Mouse (Mus musculus) intestine, embryonic 14.5 days (tissue): ENCODE measurements around the gene Gpbp1l1. TPM values are rescaled to one million over a fixed set of nuclear protein-coding genes. Genes with fewer than 3 reads are reported as not detected.
A peak's percentile ranks its signal among the peaks of the same experiment; 100 is the strongest.

ENCODE experiments used
- ATAC-seq: fragments of 200-750 bp; cut with Nextera tagmentation; replicated peaks from 2 replicates; pipeline ENCODE4 v1.8.0; 2017; ENCODE audit warnings: low read depth, moderate number of reproducible peaks, moderate TSS enrichment, moderate library complexity; ENCODE audit not compliant: low FRiP score, low TSS enrichment
- DNase-seq: peaks from one replicate; pipeline ENCODE4 v3.0.0-alpha.2; 2018; ENCODE audit warnings: low spot score
- H3K27ac ChIP-seq: fragments of 300-500 bp; sonication (generic); 2 replicates; pipeline ENCODE4 v1.5.1; 2014; ENCODE audit warnings: low read depth, mild to moderate bottlenecking, control low read depth
- H3K27me3 ChIP-seq: fragments of 300-500 bp; sonication (generic); replicated peaks from 2 replicates; pipeline ENCODE4 v1.6.1; 2014; ENCODE audit warnings: low read length, control low read depth; ENCODE audit not compliant: control insufficient read depth, insufficient read depth
- H3K36me3 ChIP-seq: fragments of 300-500 bp; sonication (generic); 2 replicates; pipeline ENCODE4 v1.6.1; 2014; ENCODE audit warnings: low read length, control low read depth; ENCODE audit not compliant: control insufficient read depth, insufficient read depth
- H3K4me1 ChIP-seq: fragments of 300-500 bp; sonication (generic); replicated peaks from 2 replicates; pipeline ENCODE4 v1.6.1; 2014; ENCODE audit warnings: low read length, control low read depth, mixed read lengths; ENCODE audit not compliant: control insufficient read depth, insufficient read depth
- H3K4me2 ChIP-seq: fragments of 300-500 bp; sonication (generic); 2 replicates; pipeline ENCODE4 v1.6.1; 2014; ENCODE audit warnings: low read length
- H3K4me3 ChIP-seq: fragments of 300-500 bp; sonication (generic); 2 replicates; pipeline ENCODE4 v1.5.1; 2014; ENCODE audit warnings: low read depth, low read length, control low read depth, mixed read lengths
- H3K9ac ChIP-seq: fragments of 300-500 bp; sonication (generic); 2 replicates; pipeline ENCODE4 v1.6.1; 2014; ENCODE audit warnings: mild to moderate bottlenecking, low read length
- H3K9me3 ChIP-seq: fragments of 300-500 bp; sonication (generic); 2 replicates; pipeline ENCODE4 v1.6.1; 2016; ENCODE audit warnings: low read length, control low read depth; ENCODE audit not compliant: control insufficient read depth
- WGBS: fragments of 180-500 bp; shearing (Covaris S2); extraction: QIAGEN DNeasy Blood & Tissue Kit; methylation state at CpG from one replicate; pipeline ENCODE4 v1.1.7; 2014; 5-methylcytosine and 5-hydroxymethylcytosine counted together
- polyA plus RNA-seq: library from polyadenylated mRNA; unstranded; fragments of >200 nt; fragmentation: Nextera tagmentation; extraction: Ambion mirVana; gene quantifications from 2 replicates; pipeline ENCODE4 v1.2.1, GENCODE M21; 2014

Gpbp1l1 gene
- polyA plus RNA-seq, 1 experiment from 2014 or later: 43.4 TPM

DNA sequence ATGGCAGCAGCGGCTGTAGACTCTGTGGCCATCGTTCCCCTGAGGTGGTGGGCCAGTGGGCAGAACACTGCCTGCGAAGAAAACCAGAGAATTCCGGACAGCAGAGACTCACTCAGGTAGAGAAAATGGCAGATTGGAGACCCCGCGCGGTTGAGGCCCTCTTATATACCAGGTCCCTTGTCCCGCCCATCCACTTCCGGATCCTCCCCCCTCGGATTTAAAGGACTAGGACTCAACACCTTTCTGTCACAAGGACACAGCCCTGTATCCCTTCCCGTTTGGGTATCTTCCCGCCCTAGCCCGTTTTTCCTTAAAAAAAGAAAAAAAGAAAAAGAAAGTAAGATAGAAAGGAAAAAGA is 69.9 kb downstream of the Gpbp1l1 start:
- peak; percentile 99 for DNase-seq
- under 1% methylated on average over 13 of the region's 13 CpGs for WGBS
- peak overlapping the region; percentile 98 for H3K4me3 ChIP-seq
- H3K9ac ChIP-seq: peak overlapping the region; percentile 97
- H3K4me1 ChIP-seq: peaks cover 13% of the 10 kb centered on the region
- peak overlapping the region; percentile 77 for H3K4me2 ChIP-seq
- peaks cover 6% of the 10 kb centered on the region for H3K36me3 ChIP-seq
- peak; percentile 93 for ATAC-seq
- no peaks in the 10 kb centered on the region for H3K27me3 ChIP-seq
- H3K27ac ChIP-seq: peak overlapping the region; percentile 97
- no peaks in the 10 kb centered on the region for H3K9me3 ChIP-seq

DNA sequence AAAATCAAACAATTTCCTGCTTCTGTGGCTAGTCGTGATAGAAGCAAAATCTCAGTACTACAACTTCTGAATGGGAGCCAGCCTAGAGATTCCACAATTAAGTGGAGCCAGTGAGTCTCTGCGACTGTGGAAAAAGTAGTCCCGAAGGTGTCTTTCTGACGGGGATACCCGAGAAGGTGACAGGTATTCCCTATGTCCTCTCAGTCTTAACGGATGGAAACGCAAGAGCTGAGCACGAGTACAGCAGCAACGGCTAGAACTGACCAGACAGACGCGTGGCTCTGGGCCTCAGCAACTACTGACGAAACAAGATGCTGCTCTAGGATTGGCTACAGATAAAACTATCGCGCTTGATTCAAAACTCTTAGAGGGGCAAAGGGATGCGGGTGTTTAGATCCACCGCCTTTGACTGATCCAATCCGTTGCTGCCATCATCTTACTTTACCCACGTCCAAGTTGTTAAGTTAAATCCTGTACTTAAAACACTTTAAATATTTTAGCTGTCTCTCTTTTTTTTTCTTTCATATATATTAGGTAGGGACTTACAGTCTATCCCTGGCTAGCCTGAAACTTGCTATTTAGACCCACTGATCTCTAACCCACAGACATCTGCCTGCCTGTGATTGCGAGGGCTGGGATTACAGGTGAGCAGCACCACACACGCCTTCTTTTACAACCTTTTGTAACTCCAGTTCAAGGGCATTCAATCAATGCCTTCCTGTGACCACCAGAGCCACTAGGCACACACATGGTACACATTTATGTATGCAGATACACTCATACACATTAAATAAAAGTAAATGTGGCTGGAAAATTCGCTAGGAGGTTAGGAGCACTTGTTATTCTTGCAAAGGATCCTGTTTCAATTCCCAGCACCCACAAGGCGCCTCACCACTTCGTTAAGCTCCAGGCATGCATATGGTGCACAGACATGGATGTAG is 70.5 kb downstream of the Gpbp1l1 start, which contains the start of gene Nasp:
Nasp (minus strand) TSS at position 220 of the 941 bp plus-strand sequence.
- DNase-seq (peak; percentile 92), ATAC-seq (peak; percentile 88)
- H3K27ac ChIP-seq: peak within 1 kb of the TSS; percentile 97
- H3K36me3 ChIP-seq: 0 out of 2 replicates have a peak, but pooled peaks cover 5% of the 10 kb centered on the region
- H3K9me3 ChIP-seq: no peaks in the 10 kb centered on the region
- no peaks in the 10 kb centered on the region for H3K27me3 ChIP-seq
- WGBS: 6% methylated on average over 23 of the region's 23 CpGs
- H3K4me2 ChIP-seq: peak within 1 kb of the TSS; percentile 77
- H3K9ac ChIP-seq: peak within 1 kb of the TSS; percentile 97
- peaks cover 13% of the 10 kb centered on the region for H3K4me1 ChIP-seq
- peak within 1 kb of the TSS; percentile 98 for H3K4me3 ChIP-seq

DNA sequence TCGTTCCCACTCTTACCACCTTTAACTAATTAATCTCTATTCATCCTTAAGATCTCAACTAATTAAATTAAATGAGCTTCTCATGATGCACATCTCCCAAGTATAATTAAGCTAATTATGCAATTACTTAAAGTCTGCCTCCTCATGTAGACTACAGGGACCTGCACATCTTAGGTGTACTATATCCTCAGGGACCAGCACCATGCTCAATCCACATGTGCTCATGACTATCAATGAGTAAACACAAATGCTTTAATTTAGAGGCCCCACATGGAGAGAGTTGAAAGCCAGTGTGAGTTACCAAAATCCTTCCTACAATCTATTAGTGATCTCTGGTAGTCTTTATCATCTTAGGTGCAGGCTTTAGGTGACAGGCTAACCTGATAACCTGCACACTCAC is 77.7 kb downstream of the Gpbp1l1 start:
- H3K4me2 ChIP-seq: no peak overlapping the region
- H3K9me3 ChIP-seq: no peaks in the 10 kb centered on the region
- H3K27ac ChIP-seq: no peak overlapping the region
- H3K9ac ChIP-seq: no peak overlapping the region
- WGBS: 93% methylated on average over 1 of the region's 1 CpGs
- no peak for ATAC-seq
- no peak for DNase-seq
- H3K4me3 ChIP-seq: no peak overlapping the region
- no peaks in the 10 kb centered on the region for H3K4me1 ChIP-seq
- H3K27me3 ChIP-seq: no peaks in the 10 kb centered on the region
- H3K36me3 ChIP-seq: peaks cover 60% of the 10 kb centered on the region

GRCm38 (mm10) chr4:116638821-116639220 is 81.4 kb downstream of the Gpbp1l1 start:
- H3K4me1 ChIP-seq: no peaks in the 10 kb centered on the region
- 98% methylated on average over 6 of the region's 6 CpGs for WGBS
- H3K4me3 ChIP-seq: no peak overlapping the region
- no peak overlapping the region for H3K27ac ChIP-seq
- no peak overlapping the region for H3K9ac ChIP-seq
- no peaks in the 10 kb centered on the region for H3K27me3 ChIP-seq
- DNase-seq (no peak), ATAC-seq (no peak)
- no peaks in the 10 kb centered on the region for H3K9me3 ChIP-seq
- no peak overlapping the region for H3K4me2 ChIP-seq
- H3K36me3 ChIP-seq: peaks cover 93% of the 10 kb centered on the region

DNA sequence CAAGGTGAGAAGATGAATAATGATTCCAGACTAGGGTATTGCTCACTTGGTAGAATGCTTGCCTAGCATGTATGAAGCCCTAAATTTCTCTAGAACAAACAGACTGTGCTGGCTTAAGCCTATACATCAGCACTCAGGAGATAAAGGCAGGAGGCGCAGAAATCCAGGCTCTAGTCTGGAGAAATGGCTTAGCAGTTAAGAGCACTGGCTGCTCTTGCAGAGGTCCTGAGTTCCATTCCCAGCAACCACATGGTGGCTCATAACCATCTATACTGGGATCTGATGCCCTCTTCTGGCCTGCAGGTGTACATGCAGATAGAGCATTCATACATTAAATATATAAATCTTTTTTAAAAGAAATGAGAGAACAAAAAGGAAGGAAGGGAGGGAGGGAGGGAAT is 84.6 kb downstream of the Gpbp1l1 start:
- 94% methylated on average over 1 of the region's 1 CpGs for WGBS
- Histone ChIP-seq H3K9ac (no peak overlapping the region), H3K4me1 (no peaks in the 10 kb centered on the region), H3K36me3 (peaks cover 86% of the 10 kb centered on the region), H3K9me3 (no peaks in the 10 kb centered on the region), H3K4me2 (no peak overlapping the region), H3K4me3 (no peak overlapping the region), H3K27me3 (no peaks in the 10 kb centered on the region), H3K27ac (no peak overlapping the region)
- DNase-seq: no peak
- no peak for ATAC-seq

Other genes with a start within 250 kb of the Gpbp1l1 start
- gene Mast2, start 93.5 kb upstream of the Gpbp1l1 start, polyA plus RNA-seq: 20.3 and 22.8 TPM in 2 replicates
- gene Ipp, start 50.1 kb upstream of the Gpbp1l1 start, polyA plus RNA-seq: 4.1 and 4.8 TPM in 2 replicates
- gene Tmem69, start 1.7 kb upstream of the Gpbp1l1 start, polyA plus RNA-seq: 25.2 and 25.5 TPM in 2 replicates
- gene Ccdc17, start 39.0 kb downstream of the Gpbp1l1 start, polyA plus RNA-seq: 3.8 and 4.1 TPM in 2 replicates
- 146 and 154 TPM in 2 replicates for gene Nasp, start 70.3 kb downstream of the Gpbp1l1 start, polyA plus RNA-seq
- 764 and 800 TPM in 2 replicates for gene Akr1a1, start 94.0 kb downstream of the Gpbp1l1 start, polyA plus RNA-seq
- gene Prdx1, start 127.9 kb downstream of the Gpbp1l1 start, polyA plus RNA-seq: 1,268 and 1,288 TPM in 2 replicates
- gene Mmachc, start 150.7 kb downstream of the Gpbp1l1 start, polyA plus RNA-seq: 12.9 and 17.6 TPM in 2 replicates
- gene Ccdc163, start 150.9 kb downstream of the Gpbp1l1 start, polyA plus RNA-seq: 35.9 and 42.5 TPM in 2 replicates
- 8.3 TPM in 2 replicates for gene Tesk2, start 163.3 kb downstream of the Gpbp1l1 start, polyA plus RNA-seq
- gene Toe1, start 250.0 kb downstream of the Gpbp1l1 start, polyA plus RNA-seq: 31.7 and 34.7 TPM in 2 replicates